Mouse (Mus musculus) gastrocnemius, adult 2 months (tissue): Measurements from ENCODE around the gene Xpa. TPM values are rescaled to one million over a fixed set of nuclear protein-coding genes. Genes with fewer than 3 reads are reported as not detected.

ENCODE experiments used
- DNase-seq: peaks from one replicate; pipeline ENCODE4 v3.0.0; 2022
- H3K27ac ChIP-seq: fragments of 200-600 bp; 2 replicates; pipeline ENCODE4 v1.8.1; 2022; ENCODE audit warnings: mild to moderate bottlenecking
- H3K4me3 ChIP-seq: fragments of 200-600 bp; 2 replicates; pipeline ENCODE4 v1.8.1; 2022; ENCODE audit warnings: mild to moderate bottlenecking, moderate library complexity
- CTCF ChIP-seq: fragments of 200-600 bp; IDR thresholded peaks from 2 replicates; pipeline ENCODE4 v1.8.1; 2022; ENCODE audit warnings: antibody characterized with exemption, mild to moderate bottlenecking, moderate library complexity
- intact Hi-C: fragments of 180-260 bp; cut with DNase I; formaldehyde crosslinking; loops from one replicate; pipeline ENCODE4 v1.15.1; 2025
- total RNA-seq, 2 experiments: library from RNA; stranded (reverse); gene quantifications; 2 replicates each; pipeline ENCODE4 v1.2.3; 2021

Gene Xpa
- total RNA-seq, 2 experiments from 2014 or later, result 6.0 to 6.9 TPM

DNA sequence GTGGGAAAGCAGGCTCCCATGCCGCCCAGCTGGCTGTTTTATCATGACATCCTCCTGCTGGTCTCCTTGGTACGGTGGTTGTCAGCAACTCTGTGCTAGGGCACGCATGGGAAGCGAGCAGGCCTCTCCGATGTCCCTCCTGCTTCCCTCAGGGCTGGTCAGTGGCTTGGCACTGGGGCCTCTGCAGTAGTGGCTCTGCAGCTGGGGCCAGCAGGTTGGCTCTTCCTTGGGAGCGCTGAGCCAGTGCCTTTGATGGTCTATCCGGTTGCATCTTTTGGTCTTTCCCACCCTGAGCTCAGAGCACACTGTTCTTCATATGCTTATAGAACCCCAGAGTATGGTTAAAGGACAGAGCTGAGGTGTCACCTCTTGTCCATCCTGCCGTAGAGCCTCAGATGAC is 86.0 kb downstream of the Xpa start:
- DNase-seq, result peak; percentile 66
- Histone ChIP-seq H3K27ac (peak overlapping the region; percentile 68), H3K4me3 (no peak overlapping the region)
- TF ChIP-seq CTCF, result no peak
- intact Hi-C loops, result no loop called here

Other genes starting within 250 kb of the Xpa start
- 1 to 10 TPM; 8.8 to 9.3 TPM for gene Tdrd7, start 231.0 kb downstream of the Xpa start, total RNA-seq
- gene Tmod1, start 157.4 kb downstream of the Xpa start, total RNA-seq, result 100 to 1,000 TPM; 173 to 208 TPM
- gene Ncbp1, start 57.7 kb downstream of the Xpa start, total RNA-seq, result 10 to 100 TPM; 13.1 to 14.9 TPM
- gene Tstd2, start 57.6 kb downstream of the Xpa start, total RNA-seq, result 10 to 100 TPM in 1 of 2 experiments, 1 to 10 TPM in 1; 9.8 to 11.1 TPM
- gene Foxe1, start 147.3 kb upstream of the Xpa start, total RNA-seq, result not detected
- 1 to 10 TPM; 2.8 to 3.0 TPM for gene Trmo, start 193.1 kb upstream of the Xpa start, total RNA-seq
- not detected for gene Hemgn, start 217.2 kb upstream of the Xpa start, total RNA-seq